Mouse (Mus musculus): ENCODE measurements at regions not wholly inside any gene's neighbourhood (a gene's known extent, or its start where the extent isn't known, plus 50 kb on each side); places are given as distances from the start of the nearest gene placed in this dataset.

- peak in 1 of 2 experiments; percentile 1 for DNase-seq (ENCODE audit: low spot score in 2 of 2)
Observed at GRCm38 (mm10) chr4:123990293-123991185, 72.7 kb upstream of the 4930535I16Rik start.
